Mouse (Mus musculus): ENCODE data around the gene Creg2.
A peak's percentile ranks its signal among the peaks of the same experiment; 100 is the strongest.
"Not testable (repeated sequence)": the region's sequence is repeated elsewhere in the genome, so short reads cannot be mapped to it uniquely, and the experiment has no call there.

The Creg2 gene

DNA sequence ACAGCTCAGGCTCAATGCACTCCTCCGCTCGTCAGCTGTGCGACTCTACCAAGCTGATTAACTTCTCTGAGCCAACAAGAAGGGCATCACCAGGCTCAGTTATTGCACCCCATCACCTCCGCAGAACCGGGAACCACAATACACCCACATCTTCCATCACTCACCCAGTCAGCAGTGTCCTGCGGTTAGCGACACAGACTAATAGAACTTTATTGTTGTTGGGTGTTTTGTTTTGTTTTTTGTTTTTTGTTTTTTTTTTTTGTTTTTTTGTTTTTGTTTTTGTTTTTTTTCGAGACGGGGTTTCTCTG, at the start of gene Creg2:
TSS of gene Creg2 (minus strand) at position 234 of the 308 bp plus-strand sequence.
- DNase-seq, result no peak

DNA sequence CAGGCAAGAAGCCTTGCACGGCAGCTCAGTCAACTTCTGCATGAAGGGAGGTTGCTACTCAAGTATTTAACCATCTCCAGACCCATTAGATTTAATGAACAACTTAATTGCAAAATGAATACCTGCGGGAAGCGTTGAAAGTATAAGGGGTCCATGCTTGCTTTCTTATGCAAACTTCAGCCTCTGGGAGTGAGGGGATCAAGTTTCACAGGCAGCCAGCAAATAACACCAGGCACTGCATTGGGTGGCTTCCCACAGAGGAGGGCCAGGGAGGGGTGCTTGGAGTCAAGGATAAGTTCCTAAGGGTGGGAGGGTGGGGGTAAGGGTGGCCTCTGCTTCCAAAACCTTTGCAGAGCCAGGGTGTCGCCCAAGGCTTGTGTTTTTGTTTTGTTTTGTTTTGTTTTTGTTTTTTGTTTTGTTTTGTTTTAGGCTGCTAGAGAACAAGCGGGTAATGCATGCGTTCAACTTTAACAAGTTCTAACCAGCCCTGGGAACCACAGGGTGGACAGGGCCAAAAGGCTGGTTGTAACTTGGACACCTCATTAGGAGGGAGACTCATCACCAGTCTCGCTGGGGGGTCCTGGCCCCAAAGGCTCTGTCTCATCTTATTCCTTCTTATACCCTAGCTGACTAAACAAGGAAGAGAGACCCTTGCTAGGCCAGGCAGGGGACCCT, 49.5 kb upstream of the Creg2 start:
- no peak for DNase-seq

DNA sequence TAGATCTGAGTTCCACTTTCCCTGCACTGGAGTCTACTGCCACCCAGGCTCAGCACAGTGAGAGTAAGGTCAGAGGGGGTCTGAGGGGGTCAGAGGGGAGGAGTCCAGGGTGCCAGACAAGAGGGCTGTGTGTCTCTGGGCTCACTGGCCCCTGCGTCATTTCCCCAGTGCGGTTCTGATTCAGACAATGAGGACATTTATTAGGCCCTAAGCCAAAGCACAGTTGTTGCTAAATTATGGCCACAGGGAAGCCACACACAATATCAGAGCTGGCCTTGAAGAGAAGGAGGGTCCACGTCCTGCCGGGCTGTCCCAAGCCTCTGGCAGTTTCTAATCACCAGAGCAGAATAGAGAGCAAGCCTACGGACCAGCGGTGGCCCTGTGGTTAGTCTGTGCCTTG, 47.2 kb upstream of the Creg2 start:
- DNase-seq, result peak; percentile 41 to 71

DNA sequence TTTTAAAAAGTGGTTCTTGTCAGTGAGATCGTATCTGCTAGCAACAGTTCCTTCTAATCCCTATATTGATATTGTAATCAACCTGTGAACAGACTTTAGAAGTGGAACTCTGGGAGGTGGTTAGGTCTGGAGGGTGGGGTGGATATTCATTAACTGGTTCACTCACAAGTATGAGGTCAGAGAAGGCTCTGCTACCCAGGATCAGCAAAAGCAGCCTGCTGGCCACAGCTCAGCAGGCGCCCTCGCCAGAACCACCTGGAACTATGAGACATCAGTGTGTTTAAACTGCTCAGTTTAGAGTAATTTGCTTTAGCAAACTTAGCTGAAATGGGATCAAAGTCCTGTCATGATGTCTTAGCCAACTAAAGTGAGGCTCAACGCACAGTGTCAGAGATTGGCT, 43.9 kb upstream of the Creg2 start:
- DNase-seq, result no peak

DNA sequence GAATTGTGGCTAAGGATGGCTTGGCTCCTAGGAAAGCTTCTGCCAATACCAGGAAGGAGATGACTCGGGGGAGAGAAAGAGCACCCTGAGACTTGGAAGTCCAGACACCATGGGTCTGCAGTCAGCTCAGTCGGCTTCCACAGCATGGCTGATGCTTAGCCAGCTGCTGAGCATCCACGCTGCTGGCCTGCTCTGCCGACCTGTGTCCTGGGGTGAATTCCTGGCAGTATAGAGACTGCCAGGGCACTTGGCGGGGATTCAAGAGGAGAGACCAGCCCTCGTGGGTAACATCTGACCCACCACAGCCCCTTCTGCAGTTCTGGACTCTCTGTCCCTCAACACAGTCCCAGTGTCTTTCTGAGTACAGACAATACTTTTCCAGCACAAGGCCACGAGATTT, 43.5 kb upstream of the Creg2 start:
- no peak for DNase-seq

DNA sequence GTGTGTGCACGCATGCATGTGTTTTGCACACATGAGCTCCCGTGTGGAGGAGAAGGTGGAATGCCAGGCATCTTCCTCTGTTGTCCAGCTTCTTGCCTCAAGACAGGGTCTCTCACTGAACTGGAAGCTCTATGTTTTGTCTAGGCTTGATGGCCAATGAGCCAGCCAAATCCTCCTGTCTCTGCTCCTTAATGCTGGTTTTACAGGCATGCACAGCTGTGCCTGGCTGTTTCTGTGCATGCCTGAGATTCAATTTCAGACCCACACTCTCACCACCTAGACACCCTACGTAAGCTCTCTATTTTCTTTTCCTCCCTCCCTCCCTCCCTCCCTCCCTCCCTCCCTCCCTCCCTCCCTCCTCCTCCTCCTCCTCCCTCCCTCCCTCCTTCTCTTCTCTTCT, 40.7 kb upstream of the Creg2 start:
- DNase-seq, result no peak

DNA sequence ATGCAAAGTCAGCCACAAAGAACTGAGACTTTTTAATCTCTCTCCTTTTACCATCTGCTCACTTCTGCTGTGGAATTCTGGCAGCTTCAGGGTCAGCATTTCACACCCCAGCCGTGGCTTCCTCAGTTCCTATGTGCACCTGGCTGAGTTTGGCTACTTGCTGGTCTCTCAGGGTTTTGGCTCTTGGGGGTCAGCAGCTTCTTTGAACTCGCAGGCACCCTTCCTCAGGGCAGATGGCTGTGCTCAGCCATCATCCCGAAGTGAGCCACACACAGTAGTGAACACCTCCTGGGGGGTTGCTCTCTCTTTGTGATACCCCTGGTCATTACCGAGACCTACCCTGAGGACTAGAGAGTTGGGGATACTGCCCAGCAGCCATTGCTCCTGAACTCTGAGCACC, 39.8 kb upstream of the Creg2 start:
- DNase-seq, result no peak

DNA sequence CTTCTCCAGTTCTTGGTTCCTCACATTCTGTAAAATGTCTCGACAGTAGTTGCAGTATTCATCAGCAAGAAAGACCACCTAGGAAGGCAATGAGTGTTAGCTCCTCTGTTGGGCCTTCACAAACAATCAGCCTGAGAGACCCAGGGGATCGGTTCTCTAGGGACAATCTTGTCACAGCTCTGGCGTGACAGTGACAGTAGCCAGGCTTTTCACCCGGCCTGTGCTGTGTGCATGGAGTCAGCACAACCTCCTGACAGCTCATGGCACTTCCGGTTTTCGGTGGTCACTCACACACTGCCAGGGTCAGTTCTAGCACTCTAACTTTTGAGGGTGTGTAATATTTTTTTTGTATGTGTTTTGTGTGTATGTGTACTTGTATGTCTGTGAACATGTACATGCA, 37.3 kb upstream of the Creg2 start:
- DNase-seq, result no peak

DNA sequence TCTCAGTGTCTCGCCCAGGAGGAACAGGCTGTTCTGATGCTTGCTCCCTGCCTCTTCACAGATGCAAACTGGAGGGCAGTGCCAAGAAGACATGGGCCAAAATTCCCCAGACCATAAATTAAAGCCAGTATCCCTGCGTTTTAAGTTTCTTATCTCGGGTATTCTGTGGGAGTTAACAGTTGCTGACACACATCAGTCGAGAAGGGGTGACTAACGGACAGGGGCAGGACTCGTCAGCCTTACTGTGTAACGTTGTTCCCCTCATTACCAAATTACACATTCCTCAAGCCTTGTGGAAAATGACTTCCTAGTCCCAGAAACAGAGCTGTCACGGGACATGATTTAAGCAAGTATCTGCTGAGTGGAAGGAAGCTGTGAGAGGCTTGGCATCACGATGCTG, 36.0 kb upstream of the Creg2 start:
- DNase-seq, result no peak

DNA sequence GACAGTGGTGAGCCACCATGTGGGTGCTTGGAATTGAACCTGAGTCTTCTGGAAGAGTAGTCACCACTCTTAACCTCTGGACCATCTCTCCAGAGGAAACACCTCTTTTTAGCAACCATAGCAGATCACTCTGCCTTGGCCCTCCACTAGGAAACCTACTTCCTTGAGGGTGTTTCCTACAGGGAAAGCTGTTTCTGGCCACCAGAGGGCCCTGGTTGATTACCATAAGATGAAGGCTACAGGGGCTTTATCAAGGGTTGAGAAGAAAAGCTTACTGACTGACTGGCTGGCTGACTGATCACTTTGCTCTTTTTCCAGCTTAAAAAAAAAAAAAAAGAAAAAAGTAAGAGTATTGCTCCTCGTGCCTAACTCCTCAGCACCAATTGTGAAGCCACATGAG, 34.6 kb upstream of the Creg2 start:
- DNase-seq, result peak; percentile 77 to 78

DNA sequence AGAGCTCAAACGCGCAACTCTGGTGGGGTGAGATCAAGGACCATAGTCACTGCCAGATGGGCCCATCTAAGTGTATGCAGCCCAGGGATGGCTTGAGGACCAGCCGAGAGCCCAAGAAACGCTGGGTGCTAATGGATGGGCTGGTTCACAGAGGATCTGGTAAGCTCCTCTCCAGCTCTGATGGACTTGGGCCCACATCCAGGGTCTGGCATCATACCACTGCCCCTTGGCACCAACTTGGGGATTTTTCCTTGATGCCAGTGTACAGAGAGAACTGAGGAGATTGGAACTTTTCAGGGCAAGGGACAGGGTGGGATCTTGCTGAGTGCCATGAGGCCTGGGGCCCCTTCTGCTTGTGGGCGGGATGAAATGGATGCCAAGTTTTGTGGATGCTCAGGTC, 30.4 kb upstream of the Creg2 start:
- DNase-seq, result no peak

DNA sequence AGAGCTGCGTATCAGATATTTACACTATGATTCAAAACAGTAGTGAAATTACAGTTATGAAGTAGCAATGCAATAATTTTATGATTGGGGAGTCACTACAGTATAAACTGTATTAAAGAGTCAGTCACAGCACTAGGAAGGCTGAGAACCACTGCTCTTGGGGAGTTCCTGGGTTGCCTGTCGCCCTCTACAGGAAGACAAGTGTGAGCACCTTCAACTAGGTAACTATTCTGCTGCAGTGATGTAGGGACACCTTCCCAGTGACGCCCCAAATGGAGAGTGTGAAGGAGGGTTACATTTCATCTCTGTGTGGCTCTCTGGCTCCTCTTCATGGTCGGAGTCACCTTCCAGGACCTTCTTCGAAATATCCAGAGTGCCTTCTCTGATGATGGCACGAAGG, 29.3 kb upstream of the Creg2 start:
- DNase-seq, result no peak

DNA sequence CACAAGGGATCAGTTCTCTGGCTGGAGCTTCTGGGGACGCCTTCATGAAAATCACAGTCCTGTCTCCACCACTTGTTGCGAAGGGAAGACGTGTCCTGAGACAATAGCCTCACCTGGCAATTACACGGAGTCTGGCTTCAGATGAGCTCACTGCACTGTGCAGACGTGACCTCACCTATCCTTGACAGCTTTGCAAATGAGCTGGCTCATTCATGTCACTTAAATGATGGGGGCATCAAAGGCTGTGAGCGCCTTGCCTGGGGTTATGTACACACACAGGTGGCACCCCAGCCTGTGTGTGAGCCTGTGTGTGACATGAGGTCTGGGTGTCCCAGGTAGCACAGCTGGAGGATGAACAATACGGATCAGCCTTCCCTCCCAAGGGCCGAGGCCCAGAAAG, 27.6 kb upstream of the Creg2 start:
- DNase-seq, result no peak

DNA sequence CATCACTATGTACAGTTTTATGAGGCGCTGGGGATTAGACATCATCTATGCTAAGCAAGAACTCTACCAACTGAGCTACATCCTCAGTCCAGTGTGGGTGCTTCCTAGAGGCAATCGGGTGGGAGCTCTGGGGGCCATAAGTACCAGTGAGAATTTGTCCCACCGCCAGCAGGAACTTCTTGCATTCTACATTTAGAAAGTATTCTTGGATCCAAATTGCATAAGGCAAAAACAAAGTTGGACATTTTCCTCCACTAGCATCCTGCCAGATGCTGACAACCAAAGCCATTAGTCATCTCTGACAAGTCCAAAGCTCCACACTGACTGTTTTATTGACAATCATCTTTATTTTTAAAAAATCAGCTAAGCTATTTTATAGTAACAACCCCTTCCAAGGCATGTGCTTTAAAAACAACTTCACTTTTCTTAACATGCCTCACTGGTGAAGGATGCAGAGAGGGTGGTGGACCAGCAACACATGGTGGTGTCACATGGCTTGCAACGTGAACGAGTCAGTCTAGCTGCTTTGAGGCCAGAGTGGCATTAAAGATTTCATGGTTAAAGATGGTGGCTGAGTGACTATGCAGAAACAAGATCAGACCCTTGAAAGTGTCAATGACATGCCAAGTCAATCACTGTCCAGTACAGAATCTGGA, 25.1 kb upstream of the Creg2 start:
- DNase-seq, result no peak

DNA sequence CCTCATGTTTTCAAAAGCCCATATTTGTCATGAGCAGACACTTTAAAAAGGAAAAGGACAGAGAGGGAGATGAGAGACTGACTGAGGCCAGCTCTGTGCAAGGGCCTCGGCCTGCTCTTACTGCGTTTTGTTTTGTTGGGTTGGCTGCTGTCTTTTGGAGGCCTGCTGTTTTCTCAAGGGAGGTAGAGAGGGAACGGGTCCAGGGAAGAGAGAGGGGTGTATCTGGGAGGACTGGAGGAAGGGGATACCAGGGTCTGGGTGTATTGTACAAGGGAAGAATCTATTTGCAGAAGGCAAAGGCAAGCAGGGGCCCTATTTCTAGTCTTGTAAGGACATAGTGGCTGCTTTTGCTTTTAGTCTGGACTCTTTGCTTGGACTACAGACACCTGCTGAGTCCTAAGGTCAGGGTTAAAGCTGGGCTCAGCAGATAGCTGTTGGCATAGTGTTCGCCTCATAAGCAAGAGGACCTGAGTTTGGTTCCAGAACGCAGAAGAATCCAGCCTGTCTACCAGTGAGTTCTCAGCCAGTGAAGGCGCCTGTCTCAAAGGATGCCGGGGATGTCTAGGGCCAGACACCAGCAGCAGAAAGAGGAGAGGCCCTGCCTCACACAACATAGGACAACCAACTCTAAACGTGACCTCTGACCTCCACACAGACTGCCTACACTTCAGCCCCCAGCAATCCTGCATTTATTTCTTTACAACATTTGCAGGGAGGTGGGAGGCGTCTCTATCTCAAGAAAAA, 21.3 kb upstream of the Creg2 start:
- DNase-seq, result no peak

DNA sequence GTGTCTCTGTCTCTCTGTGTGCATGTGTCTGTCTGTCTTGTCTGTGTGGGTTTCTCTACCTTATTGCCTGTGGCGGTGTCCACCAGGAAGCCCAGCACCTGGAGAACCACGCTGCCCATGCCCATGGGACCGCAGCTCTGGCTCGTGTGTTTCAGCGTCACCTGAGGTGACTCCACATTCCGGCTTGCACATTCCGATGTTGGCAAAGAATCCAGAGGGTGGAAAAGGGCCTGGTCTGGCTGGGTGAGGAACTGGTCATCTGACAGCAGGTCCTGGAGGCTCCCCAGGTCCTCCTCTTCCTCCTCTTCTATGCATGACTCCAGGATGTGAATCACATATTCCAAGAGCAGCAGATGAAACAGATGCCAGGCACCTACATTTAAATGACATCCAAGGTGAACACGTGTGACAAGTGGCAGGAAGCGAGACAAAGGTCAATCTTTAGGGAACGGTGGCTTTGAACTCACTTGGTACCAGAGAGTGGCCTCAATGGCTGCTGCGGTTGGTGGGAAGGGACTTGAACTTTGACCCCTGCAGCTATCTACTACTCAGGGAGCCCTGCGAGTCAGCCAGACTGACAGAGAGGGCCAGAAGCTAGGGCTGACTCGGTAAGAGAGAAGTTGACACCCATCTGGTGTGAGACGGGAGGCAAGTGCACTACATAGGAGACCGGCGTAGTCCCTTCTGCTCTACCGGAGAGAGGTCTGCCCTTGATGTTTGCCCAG, 19.1 kb upstream of the Creg2 start:
- no peak for DNase-seq

DNA sequence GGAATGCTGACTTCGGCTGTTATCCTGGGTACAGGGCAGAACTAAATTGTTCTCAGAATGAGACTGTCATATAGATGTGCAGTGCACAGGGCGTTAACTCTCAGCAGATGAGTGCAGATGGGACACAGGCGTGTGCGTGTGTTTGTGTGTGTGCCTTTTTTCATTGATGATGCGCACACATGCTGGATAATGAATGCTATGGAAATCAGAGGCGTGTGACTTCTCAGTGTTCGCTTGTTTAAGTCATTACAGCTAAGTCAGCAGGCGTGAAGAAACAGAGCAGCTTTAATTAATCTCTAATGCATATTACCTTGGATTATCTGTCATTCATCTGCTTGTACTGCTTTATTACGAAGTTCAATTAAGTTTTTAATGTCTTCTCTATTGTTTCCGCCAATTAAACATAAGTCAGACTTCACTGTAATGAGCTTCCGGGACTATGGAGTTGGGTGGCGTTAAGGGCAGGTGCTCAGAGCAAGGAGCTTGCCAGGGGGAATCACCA, 15.5 kb upstream of the Creg2 start:
- no peak for DNase-seq

DNA sequence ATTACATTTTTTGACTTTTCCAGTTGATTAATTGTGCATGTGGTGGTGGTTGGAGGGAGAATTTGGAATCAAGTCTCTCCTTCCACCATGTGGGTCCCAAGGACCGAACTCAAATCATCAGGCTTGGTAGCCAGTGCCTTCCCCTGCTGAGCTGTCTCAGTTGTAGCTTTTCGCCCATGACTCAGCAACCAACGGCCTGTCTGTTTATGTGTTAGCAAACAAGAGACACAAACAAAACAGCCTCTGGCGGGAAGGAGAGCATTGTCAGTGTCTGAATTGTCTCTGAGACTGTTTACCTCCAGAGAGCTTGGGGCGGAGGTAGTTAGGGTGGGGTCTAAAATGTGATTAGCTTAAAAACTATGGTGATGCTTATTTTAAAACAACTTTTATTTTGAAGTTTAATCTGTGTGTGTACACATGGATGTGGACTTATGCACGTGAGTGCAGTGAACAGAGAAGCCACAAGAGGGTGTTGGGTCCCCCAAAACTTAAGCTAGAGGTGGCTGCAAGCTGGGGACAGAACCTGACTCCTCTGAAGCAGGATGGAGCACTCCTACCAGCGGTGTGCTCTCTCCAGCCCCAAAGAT, 12.9 kb upstream of the Creg2 start:
- no peak for DNase-seq

DNA sequence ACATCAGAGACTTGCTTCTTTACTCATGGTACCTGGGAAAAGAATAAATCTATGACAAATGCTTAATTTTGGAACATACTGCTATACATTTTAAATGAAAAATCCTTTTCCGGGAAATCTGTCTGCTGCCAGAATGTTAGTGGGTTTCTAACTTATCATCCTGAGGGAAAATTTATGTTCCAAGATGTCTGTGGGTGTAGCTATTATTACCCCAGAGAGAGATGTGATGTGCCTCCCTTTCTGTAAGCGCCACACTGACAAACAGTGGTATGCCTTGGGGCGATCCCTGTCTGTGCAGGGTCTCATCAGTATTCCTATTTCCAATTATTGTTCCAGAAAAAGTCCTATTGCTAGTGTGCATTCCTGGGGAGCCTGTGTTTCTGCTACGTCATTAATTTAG, 11.8 kb upstream of the Creg2 start:
- no peak for DNase-seq

DNA sequence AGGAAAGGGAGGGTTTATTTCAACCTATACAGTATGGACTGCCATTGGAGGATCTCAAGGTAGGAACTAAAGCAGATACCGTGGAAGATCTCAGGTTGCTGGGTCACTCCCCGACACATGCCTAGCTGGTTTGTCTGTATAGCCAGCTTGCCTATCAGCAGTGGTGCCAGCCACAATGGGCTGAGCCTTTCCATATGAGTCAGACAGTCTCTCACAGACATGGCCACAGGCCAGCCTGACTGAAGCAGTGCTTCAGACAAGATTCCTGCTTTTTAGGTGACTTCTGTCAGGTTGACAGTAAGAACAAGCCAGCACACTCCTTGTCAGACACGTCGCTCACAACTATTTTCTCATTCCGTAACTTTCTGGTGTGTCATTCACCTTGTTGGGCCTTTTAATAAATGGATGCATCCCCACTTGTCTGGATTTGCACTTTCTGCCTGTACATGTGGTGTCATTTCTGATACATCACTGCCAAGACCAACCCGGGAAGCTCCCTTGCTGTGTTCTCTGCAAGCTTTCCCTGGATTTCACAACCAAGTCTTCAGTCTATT, 5.8 kb upstream of the Creg2 start:
- DNase-seq, result no peak

DNA sequence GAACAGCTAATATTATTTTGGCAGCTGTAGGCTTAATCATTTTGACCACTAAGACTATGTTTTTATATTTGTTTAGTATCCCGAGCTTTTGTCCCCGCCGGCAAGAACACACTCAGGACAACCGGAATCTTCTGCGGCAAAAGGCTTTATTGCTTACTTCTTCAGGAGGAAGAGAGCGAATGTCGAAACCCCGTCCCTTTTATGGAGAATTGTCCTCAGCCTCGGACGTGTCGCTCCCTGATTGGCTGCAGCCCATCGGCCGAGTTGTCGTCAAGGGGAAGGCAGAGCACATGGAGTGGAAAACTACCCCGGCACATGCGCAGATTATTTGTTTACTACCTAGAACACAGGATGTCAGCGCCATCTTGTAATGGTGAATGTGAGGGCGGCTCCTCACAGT, 3.6 kb upstream of the Creg2 start:
- not testable (repeated sequence) for DNase-seq

DNA sequence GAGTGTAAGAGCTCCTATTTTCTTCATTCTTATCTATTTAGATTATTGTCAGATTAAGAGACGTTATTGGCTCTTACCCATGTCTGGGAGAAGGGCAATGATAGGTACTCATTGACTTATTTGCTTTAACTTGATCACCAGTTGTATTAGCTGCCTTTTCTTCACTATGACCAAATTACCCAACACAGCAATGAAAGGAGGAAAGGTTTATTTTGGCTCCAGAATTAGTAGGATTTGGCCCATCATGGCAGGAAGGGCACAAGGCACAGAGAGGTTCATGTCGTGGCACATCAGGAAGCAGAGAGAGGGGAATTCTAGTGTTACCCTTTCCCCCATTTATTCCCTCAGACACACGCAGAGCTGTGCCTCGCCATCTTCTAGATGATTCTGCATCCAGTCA, 1.8 kb upstream of the Creg2 start:
- no peak for DNase-seq
